Mouse (Mus musculus) frontal cortex, postnatal 14 days (tissue): ENCODE data around the gene Rhox3c.
"Not testable (repeated sequence)": the region's sequence is repeated elsewhere in the genome, so short reads cannot be mapped to it uniquely, and the experiment has no call there.

ENCODE experiments used
- DNase-seq, 2 experiments: peaks; one replicate each; pipeline ENCODE4 v3.0.0; 2022; ENCODE audit warnings: low spot score in 2 of 2

Gene Rhox3c

DNA sequence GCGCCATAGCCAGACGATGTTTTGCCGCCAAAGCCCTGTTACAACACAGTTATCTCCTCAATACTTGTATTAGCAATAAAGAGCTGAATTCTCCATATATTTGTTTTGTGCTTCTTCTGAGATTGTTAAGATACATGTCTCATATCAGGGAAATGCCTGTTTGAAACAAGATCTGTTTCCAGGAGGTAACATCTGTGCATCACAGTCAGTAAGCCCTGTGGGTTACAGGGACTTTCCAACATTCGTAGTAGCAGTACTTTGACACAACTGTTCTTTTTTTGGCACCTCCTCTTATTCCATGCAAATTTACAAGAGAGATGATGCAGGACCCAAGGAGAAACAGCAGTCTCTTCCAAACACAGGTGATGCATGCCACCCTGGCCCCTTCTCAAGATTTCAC, at the start of gene Rhox3c:
Gene Rhox3c, plus strand, starts transcription at position 301 of the 400 bp plus-strand sequence.
- not testable (repeated sequence) for DNase-seq

DNA sequence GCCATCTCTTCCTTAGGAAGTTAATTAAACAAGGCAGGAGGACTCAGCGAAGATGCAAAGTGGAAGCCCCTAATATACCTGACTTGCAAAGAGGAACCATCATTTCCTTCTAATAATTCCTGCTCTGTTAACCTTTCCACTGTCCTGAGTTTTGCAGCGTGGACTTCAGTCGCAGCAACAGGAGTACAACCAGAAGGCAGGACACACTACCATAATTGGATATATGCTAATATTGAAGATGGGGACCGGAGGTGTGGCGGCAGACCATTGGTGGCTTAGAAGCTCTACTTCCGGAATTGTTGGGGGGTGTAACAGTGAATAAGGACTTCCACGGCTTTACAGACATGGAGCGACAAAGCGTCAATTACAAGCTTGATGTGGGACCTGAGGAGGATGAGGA, 46.6 kb upstream of the Rhox3c start, which contains the start of gene Rhox2b:
Gene Rhox2b, plus strand, starts transcription at position 301 of the 400 bp plus-strand sequence.
- DNase-seq = not testable (repeated sequence)

DNA sequence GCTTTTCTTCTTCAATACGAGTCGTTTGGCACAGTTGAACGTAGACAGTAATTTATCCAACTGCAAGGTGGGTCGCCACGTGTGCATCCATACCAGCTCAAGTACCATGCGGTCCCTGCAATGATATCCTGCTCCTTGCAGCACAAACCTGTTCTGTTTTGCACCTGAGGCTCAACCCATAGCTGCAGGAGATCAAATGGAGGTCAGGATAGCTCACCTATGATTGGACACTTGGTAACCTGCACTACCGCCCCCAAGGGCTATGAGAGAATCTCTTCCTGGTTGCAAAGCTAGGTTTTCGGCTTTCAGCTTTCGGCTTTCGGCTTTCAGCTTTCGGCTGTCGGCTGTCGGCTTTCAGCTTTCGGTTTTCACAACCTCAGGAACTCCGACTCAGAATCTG, 26.2 kb upstream of the Rhox3c start, which contains the start of gene Rhox4b:
Gene Rhox4b, plus strand, starts transcription at position 301 of the 400 bp plus-strand sequence.
- DNase-seq = not testable (repeated sequence)

DNA sequence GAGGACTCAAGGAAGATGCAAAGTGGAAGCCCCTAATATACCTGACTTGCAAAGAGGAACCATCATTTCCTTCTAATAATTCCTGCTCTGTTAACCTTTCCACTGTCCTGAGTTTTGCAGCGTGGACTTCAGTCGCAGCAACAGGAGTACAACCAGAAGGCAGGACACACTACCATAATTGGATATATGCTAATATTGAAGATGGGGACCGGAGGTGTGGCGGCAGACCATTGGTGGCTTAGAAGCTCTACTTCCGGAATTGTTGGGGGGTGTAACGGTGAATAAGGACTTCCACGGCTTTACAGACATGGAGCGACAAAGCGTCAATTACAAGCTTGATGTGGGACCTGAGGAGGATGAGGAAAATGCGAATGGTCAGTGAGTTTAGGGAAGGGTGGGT, 5.0 kb upstream of the Rhox3c start, which contains the start of gene Rhox2c:
Gene Rhox2c, plus strand, starts transcription at position 301 of the 400 bp plus-strand sequence.
- DNase-seq = not testable (repeated sequence)

DNA sequence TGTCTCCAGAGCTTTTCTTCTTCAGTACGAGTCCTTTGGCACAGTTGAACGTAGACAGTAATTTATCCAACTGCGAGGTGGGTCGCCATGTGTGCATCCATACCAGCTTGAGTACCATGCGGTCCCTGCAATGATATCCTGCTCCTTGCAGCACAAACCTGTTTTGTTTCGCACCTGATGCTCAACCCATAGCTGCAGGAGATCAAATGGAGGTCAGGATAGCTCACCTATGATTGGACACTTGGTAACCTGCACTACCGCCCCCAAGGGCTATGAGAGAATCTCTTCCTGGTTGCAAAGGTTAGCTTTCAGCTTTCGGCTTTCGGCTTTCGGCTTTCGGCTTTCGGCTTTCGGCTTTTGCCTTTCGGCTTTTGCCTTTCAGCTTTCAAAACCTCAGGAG, 21.7 kb downstream of the Rhox3c start, which contains the start of gene Rhox4c:
Gene Rhox4c, plus strand, starts transcription at position 301 of the 400 bp plus-strand sequence.
- DNase-seq = not testable (repeated sequence)

DNA sequence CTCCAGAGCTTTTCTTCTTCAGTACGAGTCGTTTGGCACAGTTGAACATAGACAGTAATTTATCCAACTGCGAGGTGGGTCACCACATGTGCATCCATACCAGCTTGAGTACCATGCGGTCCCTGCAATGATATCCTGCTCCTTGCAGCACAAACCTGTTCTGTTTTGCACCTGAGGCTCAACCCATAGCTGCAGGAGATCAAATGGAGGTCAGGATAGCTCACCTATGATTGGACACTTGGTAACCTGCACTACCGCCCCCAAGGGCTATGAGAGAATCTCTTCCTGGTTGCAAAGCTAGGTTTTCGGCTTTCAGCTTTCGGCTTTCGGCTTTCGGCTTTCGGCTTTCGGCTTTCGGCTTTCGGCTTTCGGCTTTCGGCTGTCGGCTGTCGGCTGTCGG, 55.7 kb downstream of the Rhox3c start, which contains the start of gene Rhox4d:
Gene Rhox4d, plus strand, starts transcription at position 301 of the 400 bp plus-strand sequence.
- DNase-seq = not testable (repeated sequence)
